Mouse (Mus musculus) right cerebral cortex, postnatal 10 days (tissue): ENCODE measurements around the gene Pkp1.

ENCODE experiments used
- DNase-seq, 2 experiments: peaks; one replicate each; pipeline ENCODE4 v3.0.0; 2021; ENCODE audit warnings: low spot score in 2 of 2

The Pkp1 gene

GRCm38 (mm10) chr1:135909381-135909780 is 9.6 kb downstream of the Pkp1 start:
- DNase-seq: no peak

GRCm38 (mm10) chr1:135906736-135907135 is 12.3 kb downstream of the Pkp1 start:
- DNase-seq: no peak

- no peak for DNase-seq
These were observed 19.0 kb downstream of the Pkp1 start for GRCm38 (mm10) chr1:135899991-135900515.

GRCm38 (mm10) chr1:135899295-135899694 is 19.7 kb downstream of the Pkp1 start:
- DNase-seq: no peak

- DNase-seq: no peak
These were observed 23.6 kb downstream of the Pkp1 start for GRCm38 (mm10) chr1:135895367-135895766.

GRCm38 (mm10) chr1:135893377-135893776 is 25.6 kb downstream of the Pkp1 start:
- no peak for DNase-seq

- DNase-seq: no peak
These were observed 26.2 kb downstream of the Pkp1 start for GRCm38 (mm10) chr1:135892764-135893163.

GRCm38 (mm10) chr1:135892233-135892632 is 26.8 kb downstream of the Pkp1 start:
- DNase-seq: no peak

GRCm38 (mm10) chr1:135891424-135892216 is 27.4 kb downstream of the Pkp1 start:
- DNase-seq: no peak

- DNase-seq: no peak
These were observed 29.4 kb downstream of the Pkp1 start for GRCm38 (mm10) chr1:135889461-135890185.

GRCm38 (mm10) chr1:135882385-135883109 is 36.5 kb downstream of the Pkp1 start:
- DNase-seq: peak; percentile 61 to 75

- DNase-seq: no peak
These were observed 41.8 kb downstream of the Pkp1 start for GRCm38 (mm10) chr1:135877248-135877647.

GRCm38 (mm10) chr1:135872991-135873390 is 46.0 kb downstream of the Pkp1 start:
- no peak for DNase-seq

- no peak for DNase-seq
These were observed 50.4 kb downstream of the Pkp1 start for GRCm38 (mm10) chr1:135868570-135868969.

GRCm38 (mm10) chr1:135865518-135866194 is 53.4 kb downstream of the Pkp1 start:
- DNase-seq: peak; percentile 69 to 86

- no peak for DNase-seq
These were observed 54.2 kb downstream of the Pkp1 start for GRCm38 (mm10) chr1:135864830-135865229.

- no peak for DNase-seq
These were observed 55.1 kb downstream of the Pkp1 start for GRCm38 (mm10) chr1:135863786-135864335.

GRCm38 (mm10) chr1:135862561-135862960 is 56.4 kb downstream of the Pkp1 start:
- DNase-seq: no peak

- DNase-seq: no peak
These were observed 56.9 kb downstream of the Pkp1 start for GRCm38 (mm10) chr1:135861980-135862552.

- DNase-seq: no peak
These were observed 57.9 kb downstream of the Pkp1 start for GRCm38 (mm10) chr1:135861091-135861490.

- DNase-seq: no peak
These were observed 60.5 kb downstream of the Pkp1 start for GRCm38 (mm10) chr1:135858533-135858932.
